Mouse (Mus musculus) liver, embryonic 14.5 days (tissue): ENCODE measurements around the gene Ntn1.

ENCODE experiments used
- CTCF ChIP-seq: IDR thresholded peaks from 2 replicates; pipeline ENCODE4 v1.5.1; 2016; ENCODE audit warnings: antibody characterized with exemption, low read depth, control low read depth
- EP300 ChIP-seq: IDR thresholded peaks from 2 replicates; pipeline ENCODE4 v1.6.1; 2016; ENCODE audit warnings: antibody characterized with exemption, low read depth

GRCm38 (mm10) chr11:68188695-68189201 is 211.9 kb downstream of the Ntn1 start:
- TF ChIP-seq CTCF (no peak), EP300 (no peak)
